Mouse (Mus musculus) C2C12 (cell line): ENCODE data around the gene Clip1.

Experiments
- CTCF ChIP-seq: IDR thresholded peaks from one replicate; pipeline ENCODE4 v1.5.1; 2011; ENCODE audit not compliant: control insufficient read depth, insufficient read depth, insufficient read length
- USF1 ChIP-seq: IDR thresholded peaks from one replicate; pipeline ENCODE4 v1.6.1; 2011; ENCODE audit warnings: low read depth, mild to moderate bottlenecking, control low read depth, moderate library complexity

GRCm38 (mm10) chr5:123667915-123668314 is 16.5 kb downstream of the Clip1 start:
- TF ChIP-seq CTCF = no peak
- no peak for TF ChIP-seq USF1
